Mouse (Mus musculus): ENCODE results near the gene Stag1. TPM values are rescaled to one million over a fixed set of nuclear protein-coding genes. Genes with fewer than 3 reads are reported as not detected.

The Stag1 gene
- polyA plus RNA-seq, 1 experiment: 27.8 TPM

GRCm38 (mm10) chr9:101005866-101006265 is 408.3 kb downstream of the Stag1 start:
- DNase-seq (ENCODE audit: extremely low spot score in 1 of 2, low spot score in 1 of 2): no peak

Other genes starting within 250 kb of the Stag1 start
- gene Il20rb, start 111.0 kb upstream of the Stag1 start, polyA plus RNA-seq (2012; rRNA removed): 1.0 and 1.5 TPM in 2 replicates
- 28.0 and 31.8 TPM in 2 replicates for gene Nck1, start 51.7 kb upstream of the Stag1 start, polyA plus RNA-seq (2012; rRNA removed)
- gene Slc35g2, start 26.7 kb upstream of the Stag1 start, polyA plus RNA-seq (2012; rRNA removed): 21.0 and 23.6 TPM in 2 replicates